Mouse (Mus musculus) WW6 (cell line): Measurements from ENCODE around the gene Olfr115.

ENCODE experiments used
- DNase-seq: peaks from one replicate; pipeline ENCODE4 v3.0.0-alpha.2; 2013; ENCODE audit warnings: low read depth, low spot score

Olfr115 gene

DNA sequence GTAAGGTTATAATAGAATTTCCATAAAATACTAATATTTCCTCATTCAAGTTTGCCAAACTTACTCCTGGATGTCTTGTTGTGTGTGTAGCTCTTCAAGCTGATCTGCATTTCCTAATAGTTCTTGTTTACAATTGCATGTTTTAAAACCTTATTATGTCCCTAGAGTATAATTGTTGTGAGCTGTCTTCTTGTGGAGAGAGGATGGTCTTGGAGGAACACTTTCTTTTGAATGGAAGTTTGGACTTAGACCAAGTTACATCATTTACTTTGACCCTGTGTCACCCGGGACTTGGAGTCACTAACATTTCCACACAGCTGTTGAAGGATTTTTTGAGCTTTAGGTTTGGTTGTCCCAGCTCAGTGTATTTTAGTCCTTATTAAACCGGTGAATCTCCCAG is at the start of gene Olfr115, which contains the start of gene Olfr116:
TSS of gene Olfr115 (minus strand) at position 101 of the 400 bp plus-strand sequence.
TSS of gene Olfr116 (minus strand) at position 191 of the 400 bp plus-strand sequence.
- no peak for DNase-seq

DNA sequence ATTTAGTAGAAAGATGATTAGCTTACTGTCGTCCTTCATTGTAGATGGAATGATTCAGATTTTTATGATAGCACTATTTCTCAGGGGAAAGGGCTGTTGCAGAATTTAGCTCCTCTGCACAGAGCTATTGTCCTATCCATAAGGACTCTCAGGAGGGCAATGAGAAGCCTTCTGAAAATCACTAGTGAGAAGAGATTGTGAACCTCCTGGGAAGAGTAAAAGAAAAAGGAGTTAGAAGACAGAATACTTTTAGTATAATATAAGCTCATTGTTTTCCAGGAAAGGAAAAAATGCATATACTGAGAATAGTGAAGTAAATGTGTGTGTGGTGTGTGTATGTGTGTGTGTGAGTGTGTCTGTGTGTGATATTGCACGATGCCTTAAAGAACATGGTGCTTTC is 39.8 kb upstream of the Olfr115 start, which contains the start of gene Olfr118:
TSS of gene Olfr118 (plus strand) at position 301 of the 400 bp plus-strand sequence.
- DNase-seq = no peak

DNA sequence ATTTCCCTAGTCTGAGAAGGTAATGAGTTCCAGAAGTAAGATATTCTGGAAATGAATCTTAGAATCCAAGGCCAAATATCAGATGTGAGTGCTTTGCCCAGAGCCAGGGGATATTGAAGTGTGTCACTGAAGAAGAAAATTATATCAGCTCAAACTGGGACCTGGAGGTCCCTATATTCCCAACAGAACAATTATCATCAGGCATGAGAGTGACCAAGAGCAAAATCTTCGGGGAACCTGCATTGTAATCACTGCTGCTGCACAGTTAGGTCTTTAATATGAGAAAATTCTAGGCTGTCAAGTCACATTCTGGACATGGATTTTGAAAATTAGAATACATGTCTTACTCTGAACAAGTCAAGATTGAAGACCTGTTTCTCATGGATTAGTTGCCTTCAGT is 36.8 kb upstream of the Olfr115 start, which contains the start of gene Olfr117:
TSS of gene Olfr117 (minus strand) at position 101 of the 400 bp plus-strand sequence.
- DNase-seq = no peak

DNA sequence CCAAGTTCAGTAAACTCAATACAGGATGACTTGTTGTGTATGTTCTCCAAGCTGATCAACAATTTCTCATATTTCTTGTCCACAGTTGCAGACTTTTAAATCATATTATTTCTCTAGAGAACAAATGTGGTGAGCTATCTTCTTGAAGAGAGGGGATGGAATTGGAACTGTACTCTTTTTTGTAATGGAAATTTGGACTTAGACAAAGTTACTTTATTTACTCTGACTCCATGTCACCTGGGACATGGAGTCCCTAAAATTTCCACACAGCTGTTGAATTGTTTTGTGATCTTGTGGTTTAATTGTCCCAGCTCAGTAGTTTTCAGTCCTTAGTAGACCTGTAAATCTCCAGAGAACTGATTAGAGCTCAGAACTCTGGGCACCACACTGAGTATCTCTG is 34.3 kb downstream of the Olfr115 start, which contains the start of gene Olfr114:
TSS of gene Olfr114 (minus strand) at position 101 of the 400 bp plus-strand sequence.
- no peak for DNase-seq

DNA sequence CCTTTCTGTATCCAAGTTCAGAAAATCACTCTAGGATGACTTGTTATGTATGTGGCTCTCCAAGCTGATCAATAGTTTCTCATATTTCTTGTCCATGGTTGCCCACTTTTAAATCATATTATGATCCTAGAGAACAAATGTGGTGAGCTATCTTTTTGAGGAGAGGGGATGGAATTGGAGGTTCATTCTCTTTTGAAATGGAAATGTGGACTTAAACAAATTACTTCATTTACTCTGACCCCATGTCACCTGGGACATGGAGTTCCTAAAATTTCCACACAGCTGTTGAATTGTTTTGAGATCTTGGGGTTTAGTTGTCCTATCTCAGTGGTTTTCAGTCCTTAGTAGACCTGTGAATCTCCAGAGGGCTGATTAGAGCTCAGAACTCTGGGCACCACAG is 49.3 kb downstream of the Olfr115 start, which contains the start of gene Olfr113:
TSS of gene Olfr113 (minus strand) at position 101 of the 400 bp plus-strand sequence.
- DNase-seq = no peak

DNA sequence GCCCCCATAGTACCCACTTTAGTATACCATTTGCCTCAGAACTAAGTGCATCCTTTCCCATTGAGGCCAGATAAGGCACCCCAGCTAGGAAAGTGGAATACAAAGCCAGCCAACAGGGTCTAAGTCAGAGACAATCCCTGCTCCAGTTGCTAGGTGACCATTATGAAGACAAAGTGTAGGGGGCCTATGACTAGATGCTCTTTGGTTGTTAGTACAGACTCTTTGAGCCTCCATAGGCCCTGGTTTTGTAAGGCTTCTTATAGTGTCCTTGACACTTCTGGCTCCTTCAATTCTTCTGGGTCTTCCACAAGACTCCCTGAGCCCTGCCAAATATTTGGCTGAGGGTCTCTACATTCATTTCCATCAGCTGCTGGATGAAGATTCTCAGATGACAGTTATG is 57.6 kb downstream of the Olfr115 start, which contains the start of gene Olfr112:
TSS of gene Olfr112 (minus strand) at position 101 of the 400 bp plus-strand sequence.
- no peak for DNase-seq
